15 mouse cellular contexts compared by ENCODE assay signal in genomic region chr9:59289529-59290115, GRCm38 (mm10). TPM values are rescaled to one million over a fixed set of nuclear protein-coding genes. Genes with fewer than 3 reads are reported as not detected.
DNase-seq lines count a peak whose midpoint lies in the region; ATAC-seq and TF ChIP-seq lines count a peak whose summit lies in the region.
"Had no signal": no experiment of that assay in that cellular context is flagged by ENCODE, and none has a peak within 500 bp of the region (broad histone marks: within the 10 kb centered on the region; RNA-seq: fewer than 3 reads in every experiment).

No protein-coding gene starts in this region.

- no peak overlapping the region for H3K4me3 ChIP-seq in heart, embryonic 13.5 days
- no peak overlapping the region for H3K4me3 ChIP-seq in lung, postnatal 0 days (ENCODE audit: low read depth, low read length)
- H3K4me3 ChIP-seq in embryonic facial prominence, embryonic 13.5 days, result no peak overlapping the region
- H3K4me3 ChIP-seq in limb, embryonic 15.5 days, result no peak overlapping the region

- no peak overlapping the region for H3K9ac ChIP-seq in heart, embryonic 13.5 days
- no peak overlapping the region for H3K9ac ChIP-seq in lung, postnatal 0 days (replicated peaks; ENCODE audit: low read depth)
- H3K9ac ChIP-seq in embryonic facial prominence, embryonic 13.5 days, result no peak overlapping the region
- no peak overlapping the region for H3K9ac ChIP-seq in limb, embryonic 15.5 days

- 0 out of 2 replicates have a peak overlapping the region, but pooled peaks have one; percentile 0 for H3K27ac ChIP-seq in heart, embryonic 13.5 days (replicated peaks)
- no peak overlapping the region for H3K27ac ChIP-seq in lung, postnatal 0 days (ENCODE audit: low read length)
- peak overlapping the region; percentile 90 for H3K27ac ChIP-seq in embryonic facial prominence, embryonic 13.5 days
- H3K27ac ChIP-seq in limb, embryonic 15.5 days, result peak overlapping the region; percentile 82

- no peak for TF ChIP-seq CTCF in lung, postnatal 0 days (IDR thresholded peaks at IDR 0.05)

- no peaks in the 10 kb centered on the region for H3K36me3 ChIP-seq in heart, embryonic 13.5 days
- H3K36me3 ChIP-seq in lung, postnatal 0 days (ENCODE audit: insufficient read depth, low read length), result no peaks in the 10 kb centered on the region
- H3K36me3 ChIP-seq in embryonic facial prominence, embryonic 13.5 days, result no peaks in the 10 kb centered on the region
- H3K36me3 ChIP-seq in limb, embryonic 15.5 days, result no peaks in the 10 kb centered on the region

- DNase-seq in heart, postnatal 4 days, result no peak
- DNase-seq in lung, postnatal 0 days (ENCODE audit: low spot score), result peak; percentile 19
- DNase-seq in lung, postnatal 4 days, result no peak
- no peak for DNase-seq in adrenal gland, postnatal 10 days
- DNase-seq: cerebellum, adult 2 months; kidney, adult 11 months; kidney, postnatal 4 days; lung, adult 18-20 months; thymus, postnatal 36 days had no signal

- no peak for TF ChIP-seq EP300 in lung, postnatal 0 days (IDR thresholded peaks at IDR 0.05)

- H3K4me2 ChIP-seq in heart, embryonic 13.5 days, result no peak overlapping the region
- no peak overlapping the region for H3K4me2 ChIP-seq in lung, postnatal 0 days (replicated peaks; ENCODE audit: low read depth, low read length)
- H3K4me2 ChIP-seq in embryonic facial prominence, embryonic 13.5 days, result no peak overlapping the region
- H3K4me2 ChIP-seq in limb, embryonic 15.5 days, result no peak overlapping the region

- H3K27me3 ChIP-seq in heart, embryonic 13.5 days (replicated peaks), result no peaks in the 10 kb centered on the region
- no peaks in the 10 kb centered on the region for H3K27me3 ChIP-seq in lung, postnatal 0 days (replicated peaks; ENCODE audit: insufficient read depth, low read length)
- no peaks in the 10 kb centered on the region for H3K27me3 ChIP-seq in embryonic facial prominence, embryonic 13.5 days
- no peaks in the 10 kb centered on the region for H3K27me3 ChIP-seq in limb, embryonic 15.5 days

- WGBS in heart, embryonic 13.5 days, result 59% methylated on average over 6 of the region's 6 CpGs
- WGBS in lung, postnatal 0 days, result 62% methylated on average over 6 of the region's 6 CpGs
- 32% methylated on average over 6 of the region's 6 CpGs for WGBS in embryonic facial prominence, embryonic 13.5 days
- WGBS in limb, embryonic 15.5 days, result 42% methylated on average over 6 of the region's 6 CpGs

- ATAC-seq in heart, embryonic 13.5 days (ENCODE audit: extremely low read depth, insufficient number of reproducible peaks, low FRiP score, low TSS enrichment), result no peak
- ATAC-seq in lung, postnatal 0 days, result no peak
- no peak for ATAC-seq in embryonic facial prominence, embryonic 13.5 days (ENCODE audit: insufficient number of reproducible peaks, insufficient read depth, low FRiP score, low TSS enrichment, low read depth)
- no peak for ATAC-seq in limb, embryonic 15.5 days (ENCODE audit: insufficient number of reproducible peaks, low FRiP score, low TSS enrichment, low read depth)
- ATAC-seq in erythroblast, adult 5-6 weeks (replicated peaks; ENCODE audit: low FRiP score, poor library complexity, severe bottlenecking), result no peak
- ATAC-seq: forebrain, embryonic 16.5 days; midbrain, embryonic 16.5 days had no signal

- H3K4me1 ChIP-seq in heart, embryonic 13.5 days, result peaks cover 36% of the 10 kb centered on the region
- peaks cover 7% of the 10 kb centered on the region; the same call in 1 of the 2 replicates for H3K4me1 ChIP-seq in lung, postnatal 0 days (ENCODE audit: insufficient read depth, low read depth, low read length)
- H3K4me1 ChIP-seq in embryonic facial prominence, embryonic 13.5 days, result peaks cover 49% of the 10 kb centered on the region
- H3K4me1 ChIP-seq in limb, embryonic 15.5 days, result peaks cover 35% of the 10 kb centered on the region

- no peaks in the 10 kb centered on the region for H3K9me3 ChIP-seq in heart, embryonic 13.5 days
- no peaks in the 10 kb centered on the region for H3K9me3 ChIP-seq in lung, postnatal 0 days (ENCODE audit: low read length)
- no peaks in the 10 kb centered on the region for H3K9me3 ChIP-seq in embryonic facial prominence, embryonic 13.5 days
- no peaks in the 10 kb centered on the region for H3K9me3 ChIP-seq in limb, embryonic 15.5 days

RNA-seq across cellular contexts. Expression of gene Adpgk, which starts 1.7 kb away (rescaled TPM):
- polyA plus RNA-seq in heart, embryonic 13.5 days (2015; fragmentation: Nextera tagmentation; extraction: Ambion mirVana), result 24.1 and 24.7 TPM in 2 replicates
- total RNA-seq in heart, postnatal 4 days (2021), result 10 to 100 TPM; 13.0 to 13.6 TPM
- 26.6 and 26.7 TPM in 2 replicates for polyA plus RNA-seq in lung, postnatal 0 days (2015; fragmentation: Nextera tagmentation; extraction: Ambion mirVana)
- polyA plus RNA-seq in embryonic facial prominence, embryonic 13.5 days (2015; fragmentation: Nextera tagmentation; extraction: Ambion mirVana), result 35.6 and 39.2 TPM in 2 replicates
- 42.8 and 44.3 TPM in 2 replicates for polyA plus RNA-seq in limb, embryonic 15.5 days (2015; fragmentation: Nextera tagmentation; extraction: Ambion mirVana)
- total RNA-seq in erythroblast, adult 5-6 weeks (2015; ENCODE audit: low replicate concordance), result 79.5 and 126 TPM in 2 replicates
- total RNA-seq in erythroblast, adult 5-6 weeks (2017; ENCODE audit: low replicate concordance), result 71.7 and 75.5 TPM in 2 replicates
- total RNA-seq in adrenal gland, postnatal 10 days (2021), result 10 to 100 TPM; 23.4 to 25.9 TPM
